Mouse (Mus musculus) neural tube, embryonic 11.5 days (tissue): ENCODE measurements around the gene Arhgap18. TPM values are rescaled to one million over a fixed set of nuclear protein-coding genes. Genes with fewer than 3 reads are reported as not detected.
"Not testable (repeated sequence)": the region's sequence is repeated elsewhere in the genome, so short reads cannot be mapped to it uniquely, and the experiment has no call there.

Source experiments
- ATAC-seq: fragments of 200-750 bp; cut with Nextera tagmentation; 2 replicates; pipeline ENCODE4 v1.8.0; 2017; ENCODE audit warnings: moderate number of reproducible peaks, mild to moderate bottlenecking, moderate TSS enrichment, moderate library complexity; ENCODE audit not compliant: insufficient read depth, low FRiP score, low TSS enrichment
- DNase-seq: peaks from one replicate; pipeline ENCODE4 v3.0.0-alpha.2; 2015; ENCODE audit warnings: low spot score
- H3K27ac ChIP-seq: fragments of 300-500 bp; sonication (generic); 2 replicates; pipeline ENCODE4 v1.5.1; 2014; ENCODE audit warnings: low read depth, mild to moderate bottlenecking, low read length
- H3K27me3 ChIP-seq: fragments of 300-500 bp; sonication (generic); 2 replicates; pipeline ENCODE4 v1.6.1; 2014; ENCODE audit warnings: mild to moderate bottlenecking, low read length, mixed read lengths; ENCODE audit not compliant: control insufficient read depth, insufficient read depth
- H3K36me3 ChIP-seq: fragments of 300-500 bp; sonication (generic); 2 replicates; pipeline ENCODE4 v1.6.1; 2014; ENCODE audit warnings: mild to moderate bottlenecking, low read length, moderate library complexity, mixed read lengths; ENCODE audit not compliant: control insufficient read depth, insufficient read depth
- H3K4me1 ChIP-seq: fragments of 300-500 bp; sonication (generic); 2 replicates; pipeline ENCODE4 v1.6.1; 2014; ENCODE audit warnings: low read length, mixed read lengths; ENCODE audit not compliant: control insufficient read depth, insufficient read depth
- H3K4me2 ChIP-seq: fragments of 300-500 bp; sonication (generic); 2 replicates; pipeline ENCODE4 v1.6.1; 2014; ENCODE audit warnings: low read depth, mild to moderate bottlenecking, moderate library complexity
- H3K4me3 ChIP-seq: fragments of 300-500 bp; sonication (generic); 2 replicates; pipeline ENCODE4 v1.5.1; 2014; ENCODE audit warnings: low read depth, low read length
- H3K9ac ChIP-seq: fragments of 300-500 bp; sonication (generic); 2 replicates; pipeline ENCODE4 v1.6.1; 2014; ENCODE audit warnings: mild to moderate bottlenecking, low read length
- H3K9me3 ChIP-seq: fragments of 300-500 bp; sonication (generic); 2 replicates; pipeline ENCODE4 v1.6.1; 2016; ENCODE audit warnings: low read length; ENCODE audit not compliant: control insufficient read depth
- WGBS: fragments of 180-500 bp; shearing (Covaris S2); extraction: QIAGEN DNeasy Blood & Tissue Kit; methylation state at CpG from one replicate; pipeline ENCODE4 v1.1.7; 2014; 5-methylcytosine and 5-hydroxymethylcytosine counted together
- polyA plus RNA-seq: library from polyadenylated mRNA; unstranded; fragments of >200 nt; fragmentation: Nextera tagmentation; extraction: Ambion mirVana; gene quantifications from 2 replicates; pipeline ENCODE4 v1.2.1, GENCODE M21; 2014

The Arhgap18 gene
- polyA plus RNA-seq, 1 experiment from 2014 or later, result 11.0 TPM

- no peak overlapping the region for H3K9ac ChIP-seq
- no peak overlapping the region for H3K27ac ChIP-seq
- 82% methylated on average over 1 of the region's 1 CpGs for WGBS
- H3K9me3 ChIP-seq, result no peaks in the 10 kb centered on the region
- no peaks in the 10 kb centered on the region for H3K27me3 ChIP-seq
- H3K4me1 ChIP-seq, result no peaks in the 10 kb centered on the region
- ATAC-seq (no peak), DNase-seq (no peak)
- no peaks in the 10 kb centered on the region for H3K36me3 ChIP-seq
- H3K4me2 ChIP-seq, result no peak overlapping the region
- no peak overlapping the region for H3K4me3 ChIP-seq
Measured at GRCm38 (mm10) chr10:26912807-26913206, 159.6 kb downstream of the Arhgap18 start.

GRCm38 (mm10) chr10:26919307-26919977 is 166.2 kb downstream of the Arhgap18 start:
- Histone ChIP-seq H3K4me2 (no peak overlapping the region), H3K9me3 (no peaks in the 10 kb centered on the region), H3K27ac (no peak overlapping the region), H3K4me1 (no peaks in the 10 kb centered on the region), H3K9ac (no peak overlapping the region), H3K36me3 (no peaks in the 10 kb centered on the region), H3K27me3 (no peaks in the 10 kb centered on the region), H3K4me3 (no peak overlapping the region)
- 45% methylated on average over 5 of the region's 5 CpGs for WGBS
- ATAC-seq (peak; percentile 69; the same call in 1 of the 2 replicates), DNase-seq (no peak)

- no peak for DNase-seq
- Histone ChIP-seq H3K27me3 (no peaks in the 10 kb centered on the region), H3K9me3 (no peaks in the 10 kb centered on the region), H3K27ac (no peak overlapping the region), H3K36me3 (no peaks in the 10 kb centered on the region), H3K4me2 (no peak overlapping the region), H3K4me3 (no peak overlapping the region), H3K4me1 (no peaks in the 10 kb centered on the region), H3K9ac (no peak overlapping the region)
- WGBS, result 43% methylated on average over 8 of the region's 8 CpGs
- no peak for ATAC-seq
Measured at GRCm38 (mm10) chr10:26920383-26920979, 167.3 kb downstream of the Arhgap18 start.

- not testable (repeated sequence) for DNase-seq, H3K27me3 ChIP-seq, H3K27ac ChIP-seq, H3K9me3 ChIP-seq, H3K4me2 ChIP-seq, H3K9ac ChIP-seq, H3K4me3 ChIP-seq, H3K36me3 ChIP-seq, ATAC-seq, H3K4me1 ChIP-seq
- 93% methylated on average over 6 of the region's 6 CpGs for WGBS
Measured at GRCm38 (mm10) chr10:26936056-26936455, 182.8 kb downstream of the Arhgap18 start.

- 83% methylated on average over 4 of the region's 4 CpGs for WGBS
- not testable (repeated sequence) for H3K9ac ChIP-seq
Measured at GRCm38 (mm10) chr10:26938464-26938863, 185.2 kb downstream of the Arhgap18 start.

GRCm38 (mm10) chr10:26939549-26939948 is 186.3 kb downstream of the Arhgap18 start:
- DNase-seq (no peak), ATAC-seq (no peak)
- Histone ChIP-seq H3K9me3 (no peaks in the 10 kb centered on the region), H3K27ac (no peak overlapping the region), H3K36me3 (no peaks in the 10 kb centered on the region), H3K4me3 (no peak overlapping the region), H3K27me3 (no peaks in the 10 kb centered on the region), H3K4me1 (no peaks in the 10 kb centered on the region), H3K4me2 (no peak overlapping the region), H3K9ac (no peak overlapping the region)
- 72% methylated on average over 1 of the region's 1 CpGs for WGBS

More at GRCm38 (mm10) chr10:26938464-26938863, 185.2 kb downstream of the Arhgap18 start:
- H3K36me3 ChIP-seq, H3K4me3 ChIP-seq, ATAC-seq, DNase-seq, H3K9me3 ChIP-seq, H3K27me3 ChIP-seq, H3K27ac ChIP-seq, H3K4me1 ChIP-seq, H3K4me2 ChIP-seq: not testable (repeated sequence)

- Histone ChIP-seq H3K4me3 (no peak overlapping the region), H3K9me3 (no peaks in the 10 kb centered on the region), H3K9ac (no peak overlapping the region), H3K36me3 (no peaks in the 10 kb centered on the region), H3K4me2 (no peak overlapping the region), H3K27ac (no peak overlapping the region), H3K27me3 (no peaks in the 10 kb centered on the region), H3K4me1 (no peaks in the 10 kb centered on the region)
- no peak for DNase-seq
- ATAC-seq, result no peak
- WGBS, result 82% methylated on average over 2 of the region's 2 CpGs
Measured at GRCm38 (mm10) chr10:26948331-26948730, 195.1 kb downstream of the Arhgap18 start.

GRCm38 (mm10) chr10:26949667-26950066 is 196.4 kb downstream of the Arhgap18 start:
- WGBS, result 82% methylated on average over 8 of the region's 8 CpGs
- Histone ChIP-seq H3K4me3 (no peak overlapping the region), H3K36me3 (no peaks in the 10 kb centered on the region), H3K9me3 (no peaks in the 10 kb centered on the region), H3K9ac (no peak overlapping the region), H3K4me1 (no peaks in the 10 kb centered on the region), H3K4me2 (no peak overlapping the region), H3K27ac (no peak overlapping the region), H3K27me3 (no peaks in the 10 kb centered on the region)
- ATAC-seq (no peak), DNase-seq (no peak)

- Histone ChIP-seq H3K36me3 (no peaks in the 10 kb centered on the region), H3K9ac (no peak overlapping the region), H3K4me2 (no peak overlapping the region), H3K4me3 (no peak overlapping the region), H3K27ac (no peak overlapping the region), H3K4me1 (no peaks in the 10 kb centered on the region), H3K9me3 (no peaks in the 10 kb centered on the region), H3K27me3 (no peaks in the 10 kb centered on the region)
- ATAC-seq (no peak), DNase-seq (no peak)
- 89% methylated on average over 7 of the region's 7 CpGs for WGBS
Measured at GRCm38 (mm10) chr10:26950448-26950847, 197.2 kb downstream of the Arhgap18 start.
